In genomic region chr9:65826226-65826587, GRCm38 (mm10) we compare ENCODE assay signal across 8 mouse cellular contexts. TPM values are rescaled to one million over a fixed set of nuclear protein-coding genes. Genes with fewer than 3 reads are reported as not detected.
DNase-seq lines count a peak whose midpoint lies in the region; ATAC-seq and TF ChIP-seq lines count a peak whose summit lies in the region.

No protein-coding gene starts in this region.

- H3K27me3 ChIP-seq in kidney, postnatal 0 days (ENCODE audit: insufficient read depth, low read length): no peaks in the 10 kb centered on the region
- H3K27me3 ChIP-seq in erythroblast, embryonic 14.5 days (ENCODE audit: control insufficient read depth): no peaks in the 10 kb centered on the region
- H3K27me3 ChIP-seq in limb, embryonic 11.5 days (ENCODE audit: control insufficient read depth, insufficient read depth, low read length): no peaks in the 10 kb centered on the region
- no peaks in the 10 kb centered on the region for H3K27me3 ChIP-seq in midbrain, embryonic 16.5 days (ENCODE audit: control insufficient read depth, insufficient read depth, low read depth, low read length)

- WGBS in kidney, postnatal 0 days: 1% methylated on average over 4 of the region's 4 CpGs
- 4% methylated on average over 4 of the region's 4 CpGs for WGBS in limb, embryonic 11.5 days
- WGBS in midbrain, embryonic 16.5 days: 0% methylated on average over 4 of the region's 4 CpGs

- peak overlapping the region; percentile 97 for H3K4me3 ChIP-seq in kidney, postnatal 0 days (replicated peaks; ENCODE audit: low read depth, low read length)
- peak overlapping the region; percentile 85 for H3K4me3 ChIP-seq in erythroblast, embryonic 14.5 days (replicated peaks)
- peak overlapping the region; percentile 77 for H3K4me3 ChIP-seq in limb, embryonic 11.5 days (ENCODE audit: low read depth, low read length)
- H3K4me3 ChIP-seq in midbrain, embryonic 16.5 days (ENCODE audit: low read depth, low read length): peak overlapping the region; percentile 92

- H3K4me2 ChIP-seq in kidney, postnatal 0 days (ENCODE audit: low read length): peak overlapping the region; percentile 78
- peak overlapping the region; percentile 57 for H3K4me2 ChIP-seq in limb, embryonic 11.5 days (ENCODE audit: low read depth, severe bottlenecking)
- peak overlapping the region; percentile 74 for H3K4me2 ChIP-seq in midbrain, embryonic 16.5 days (ENCODE audit: low read length)

- H3K36me3 ChIP-seq in kidney, postnatal 0 days (ENCODE audit: insufficient read depth, low read length): no peaks in the 10 kb centered on the region
- H3K36me3 ChIP-seq in erythroblast, embryonic 14.5 days (ENCODE audit: control insufficient read depth): no peaks in the 10 kb centered on the region; the same call in 1 of the 2 replicates
- no peaks in the 10 kb centered on the region for H3K36me3 ChIP-seq in limb, embryonic 11.5 days (ENCODE audit: control insufficient read depth, insufficient read depth, low read length)
- no peaks in the 10 kb centered on the region for H3K36me3 ChIP-seq in midbrain, embryonic 16.5 days (ENCODE audit: control insufficient read depth, insufficient read depth, low read length)

- H3K9me3 ChIP-seq in kidney, postnatal 0 days (replicated peaks; ENCODE audit: low read length): no peaks in the 10 kb centered on the region
- no peaks in the 10 kb centered on the region for H3K9me3 ChIP-seq in erythroblast, embryonic 14.5 days (ENCODE audit: control insufficient read depth, low read length)
- no peaks in the 10 kb centered on the region for H3K9me3 ChIP-seq in limb, embryonic 11.5 days (ENCODE audit: control insufficient read depth, low read length)
- H3K9me3 ChIP-seq in midbrain, embryonic 16.5 days (replicated peaks; ENCODE audit: control insufficient read depth, low read length, poor library complexity, severe bottlenecking): no peaks in the 10 kb centered on the region

- no peak for TF ChIP-seq CTCF in kidney, postnatal 0 days (IDR thresholded peaks at IDR 0.05; ENCODE audit: low read depth)

- ATAC-seq in kidney, postnatal 0 days (replicated peaks; ENCODE audit: low FRiP score, low read depth): no peak
- no peak for ATAC-seq in limb, embryonic 11.5 days (ENCODE audit: insufficient number of reproducible peaks, low FRiP score, low TSS enrichment, low read depth)
- peak; percentile 34 for ATAC-seq in midbrain, embryonic 16.5 days

- no peak for DNase-seq in kidney, postnatal 0 days (ENCODE audit: low spot score)
- no peak for DNase-seq in kidney, adult 18-20 months
- peak; percentile 18 for DNase-seq in ZHBTc4 (ENCODE audit: low read depth, low spot score)
- DNase-seq in limb, embryonic 11.5 days (ENCODE audit: low spot score): peak; percentile 45
- DNase-seq in urinary bladder, postnatal 14 days (ENCODE audit: low spot score): no peak
- DNase-seq in urinary bladder, postnatal 4 days (ENCODE audit: low spot score in 2 of 2): no peak

- H3K4me1 ChIP-seq in kidney, postnatal 0 days (replicated peaks; ENCODE audit: insufficient read depth, low read length): peaks cover 27% of the 10 kb centered on the region
- peaks cover 65% of the 10 kb centered on the region for H3K4me1 ChIP-seq in erythroblast, embryonic 14.5 days (ENCODE audit: control insufficient read depth)
- H3K4me1 ChIP-seq in limb, embryonic 11.5 days (ENCODE audit: control insufficient read depth, insufficient read depth, low read length): peaks cover 9% of the 10 kb centered on the region; the same call in 1 of the 2 replicates
- H3K4me1 ChIP-seq in midbrain, embryonic 16.5 days (ENCODE audit: control insufficient read depth, insufficient read depth, low read length): peaks cover 35% of the 10 kb centered on the region

- H3K27ac ChIP-seq in kidney, postnatal 0 days: peak overlapping the region; percentile 99
- H3K27ac ChIP-seq in limb, embryonic 11.5 days (replicated peaks; ENCODE audit: low read depth, low read length): peak overlapping the region; percentile 98
- peak overlapping the region; percentile 99 for H3K27ac ChIP-seq in midbrain, embryonic 16.5 days (ENCODE audit: low read length)

- H3K9ac ChIP-seq in kidney, postnatal 0 days (ENCODE audit: low read depth, low read length): peak overlapping the region; percentile 98
- H3K9ac ChIP-seq in limb, embryonic 11.5 days (ENCODE audit: low read length): peak overlapping the region; percentile 97
- H3K9ac ChIP-seq in midbrain, embryonic 16.5 days (ENCODE audit: low read depth, low read length): peak overlapping the region; percentile 98

RNA-seq across cellular contexts. Expression of gene Zfp609, which starts 1.2 kb away (rescaled TPM):
- polyA plus RNA-seq in kidney, postnatal 0 days (2015; fragmentation: Nextera tagmentation; extraction: Ambion mirVana): 4.1 and 5.0 TPM in 2 replicates
- polyA plus RNA-seq in erythroblast, embryonic 14.5 days (2012): 0.53 and 1.2 TPM in 2 replicates
- 7.3 and 8.2 TPM in 2 replicates for polyA plus RNA-seq in limb, embryonic 11.5 days (2014; fragmentation: Nextera tagmentation; extraction: Ambion mirVana)
- polyA plus RNA-seq in midbrain, embryonic 16.5 days (2015; fragmentation: Nextera tagmentation; extraction: Ambion mirVana): 6.6 and 6.8 TPM in 2 replicates

Comparison
In these comparisons a context has a peak if more than half of its experiments do, and no peak if none do; other contexts are left out.
1. DNase-seq: peak in ZHBTc4 (single experiment) and limb, embryonic 11.5 days (single experiment); none in kidney, postnatal 0 days (single experiment), kidney, adult 18-20 months (single experiment), urinary bladder, postnatal 14 days (single experiment) and urinary bladder, postnatal 4 days (0 of 2).
2. Peak in every context shown above with its lines, with median percentiles within 50 percentile points of each other: H3K27ac ChIP-seq, H3K4me2 ChIP-seq, H3K4me3 ChIP-seq and H3K9ac ChIP-seq.